Mouse (Mus musculus): ENCODE data around the gene March1. TPM values are rescaled to one million over a fixed set of nuclear protein-coding genes. Genes with fewer than 3 reads are reported as not detected.

Gene March1
- total and polyA plus RNA-seq, 3 experiments = 0.53 to 1.9 (median 1.2) TPM

- Histone ChIP-seq H3K9ac (ENCODE audit: low read depth, low read length) (no peak overlapping the region), H3K27ac (no peak overlapping the region), H3K27me3 (ENCODE audit: control insufficient read depth, insufficient read depth, low read length) (no peaks in the 10 kb centered on the region), H3K4me3 (no peak overlapping the region), H3K4me1 (ENCODE audit: control insufficient read depth, insufficient read depth, low read length) (no peaks in the 10 kb centered on the region), H3K36me3 (ENCODE audit: control insufficient read depth, insufficient read depth, low read length) (no peaks in the 10 kb centered on the region), H3K79me2 (replicated peaks; ENCODE audit: control insufficient read depth, insufficient read depth, low read length) (no peaks in the 10 kb centered on the region)
- WGBS = 72% methylated on average over 3 of the region's 3 CpGs
- no peak for TF ChIP-seq POLR2A (IDR thresholded peaks at IDR 0.05; ENCODE audit: insufficient read depth, low read depth, low read length)
- TF ChIP-seq EP300 (IDR thresholded peaks at IDR 0.05; ENCODE audit: insufficient read depth, low read depth, low read length) = no peak
- TF ChIP-seq CTCF (IDR thresholded peaks at IDR 0.05) = no peak
- no peak for DNase-seq
- intact Hi-C loops (cut with DNase I) = no loop called here
These were observed 416.0 kb downstream of the March1 start for GRCm38 (mm10) chr8:66033651-66034050.

DNA sequence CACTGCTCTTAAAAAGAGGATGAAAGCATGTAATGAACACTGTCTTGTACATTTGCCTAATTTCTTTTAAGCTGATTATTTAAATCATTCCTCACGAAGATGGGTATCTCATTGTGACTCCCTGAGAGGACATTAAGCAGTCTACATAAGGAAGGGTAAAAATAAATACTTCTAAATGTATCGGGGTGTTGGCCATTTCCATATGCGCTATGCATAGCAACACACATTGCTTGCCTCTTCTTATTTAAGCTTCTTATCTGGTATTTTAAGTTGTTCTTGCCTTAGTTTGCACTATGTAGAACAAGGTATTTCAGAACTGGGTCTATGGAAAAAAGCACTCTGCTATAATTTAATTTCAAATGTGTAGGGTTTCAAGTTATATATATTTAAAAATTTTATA, 416.7 kb downstream of the March1 start:
- intact Hi-C loops (cut with DNase I) = no loop called here
- Histone ChIP-seq H3K4me3 (no peak overlapping the region), H3K27me3 (ENCODE audit: control insufficient read depth, insufficient read depth, low read length) (no peaks in the 10 kb centered on the region), H3K79me2 (replicated peaks; ENCODE audit: control insufficient read depth, insufficient read depth, low read length) (no peaks in the 10 kb centered on the region), H3K27ac (no peak overlapping the region), H3K36me3 (ENCODE audit: control insufficient read depth, insufficient read depth, low read length) (no peaks in the 10 kb centered on the region), H3K9ac (ENCODE audit: low read depth, low read length) (no peak overlapping the region), H3K4me1 (ENCODE audit: control insufficient read depth, insufficient read depth, low read length) (no peaks in the 10 kb centered on the region)
- no peak for DNase-seq
- 79% methylated on average over 3 of the region's 3 CpGs for WGBS
- TF ChIP-seq CTCF (IDR thresholded peaks at IDR 0.05) = no peak
- no peak for TF ChIP-seq POLR2A (IDR thresholded peaks at IDR 0.05; ENCODE audit: insufficient read depth, low read depth, low read length)
- no peak for TF ChIP-seq EP300 (IDR thresholded peaks at IDR 0.05; ENCODE audit: insufficient read depth, low read depth, low read length)

DNA sequence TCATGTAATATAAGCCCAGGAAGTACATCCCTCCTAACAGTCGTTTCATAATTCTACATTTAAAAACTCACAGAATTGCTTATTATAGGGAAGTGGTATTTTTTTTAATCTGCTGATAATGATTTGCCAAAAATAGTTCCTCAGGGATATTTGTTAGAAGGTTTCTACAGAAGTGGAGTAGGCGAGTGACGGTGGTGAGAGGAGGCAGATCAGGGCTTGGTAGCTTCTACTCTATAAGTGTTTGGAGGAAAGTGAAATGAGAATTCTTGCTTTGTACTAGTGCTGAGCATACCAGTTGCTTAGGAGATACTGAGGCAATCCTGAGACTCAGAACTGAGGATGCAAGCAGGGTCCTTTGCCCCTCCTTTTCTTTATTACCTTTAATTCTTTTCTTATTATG, 476.5 kb downstream of the March1 start:
- intact Hi-C loops (cut with DNase I) = no loop called here
- 68% methylated on average over 3 of the region's 3 CpGs for WGBS

DNA sequence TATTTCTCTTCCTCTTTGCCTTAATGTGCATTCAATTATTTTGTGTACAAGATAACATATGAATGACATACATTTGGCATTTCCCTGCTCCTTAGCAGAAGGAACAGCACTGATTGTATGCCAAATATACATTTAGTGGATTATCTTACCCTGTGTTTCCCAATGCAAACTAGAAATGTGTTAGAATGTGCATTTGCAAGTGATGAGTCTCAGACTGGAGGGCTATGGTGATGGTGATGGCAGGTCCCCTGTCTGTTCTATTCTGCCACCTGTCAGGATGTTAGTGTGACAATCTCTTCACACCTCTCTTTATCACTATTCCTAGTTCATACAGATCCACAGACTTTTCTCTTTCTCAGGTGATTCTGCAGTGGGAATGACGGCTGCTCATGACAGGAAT, 480.4 kb downstream of the March1 start:
- Histone ChIP-seq H3K27ac (no peak overlapping the region), H3K4me3 (no peak overlapping the region), H3K27me3 (ENCODE audit: control insufficient read depth, insufficient read depth, low read length) (no peaks in the 10 kb centered on the region), H3K9ac (ENCODE audit: low read depth, low read length) (no peak overlapping the region), H3K36me3 (ENCODE audit: control insufficient read depth, insufficient read depth, low read length) (no peaks in the 10 kb centered on the region), H3K79me2 (replicated peaks; ENCODE audit: control insufficient read depth, insufficient read depth, low read length) (no peaks in the 10 kb centered on the region), H3K4me1 (ENCODE audit: control insufficient read depth, insufficient read depth, low read length) (no peaks in the 10 kb centered on the region)
- DNase-seq = no peak
- intact Hi-C loops (cut with DNase I) = no loop called here
- WGBS = 72% methylated on average over 1 of the region's 1 CpGs
- TF ChIP-seq EP300 (IDR thresholded peaks at IDR 0.05; ENCODE audit: insufficient read depth, low read depth, low read length) = no peak

More for the DNA sequence above, 476.5 kb downstream of the March1 start:
- no peak overlapping the region for H3K27ac ChIP-seq
- no peaks in the 10 kb centered on the region for H3K27me3 ChIP-seq (ENCODE audit: control insufficient read depth, insufficient read depth, low read length)
- H3K4me3 ChIP-seq = no peak overlapping the region
- H3K9ac ChIP-seq (ENCODE audit: low read depth, low read length) = no peak overlapping the region
- H3K4me1 ChIP-seq (ENCODE audit: control insufficient read depth, insufficient read depth, low read length) = no peaks in the 10 kb centered on the region
- no peak for DNase-seq
- no peaks in the 10 kb centered on the region for H3K36me3 ChIP-seq (ENCODE audit: control insufficient read depth, insufficient read depth, low read length)
- no peaks in the 10 kb centered on the region for H3K79me2 ChIP-seq (replicated peaks; ENCODE audit: control insufficient read depth, insufficient read depth, low read length)
- TF ChIP-seq POLR2A (IDR thresholded peaks at IDR 0.05; ENCODE audit: insufficient read depth, low read depth, low read length) (no peak), EP300 (IDR thresholded peaks at IDR 0.05; ENCODE audit: insufficient read depth, low read depth, low read length) (no peak), CTCF (IDR thresholded peaks at IDR 0.05) (no peak)

DNA sequence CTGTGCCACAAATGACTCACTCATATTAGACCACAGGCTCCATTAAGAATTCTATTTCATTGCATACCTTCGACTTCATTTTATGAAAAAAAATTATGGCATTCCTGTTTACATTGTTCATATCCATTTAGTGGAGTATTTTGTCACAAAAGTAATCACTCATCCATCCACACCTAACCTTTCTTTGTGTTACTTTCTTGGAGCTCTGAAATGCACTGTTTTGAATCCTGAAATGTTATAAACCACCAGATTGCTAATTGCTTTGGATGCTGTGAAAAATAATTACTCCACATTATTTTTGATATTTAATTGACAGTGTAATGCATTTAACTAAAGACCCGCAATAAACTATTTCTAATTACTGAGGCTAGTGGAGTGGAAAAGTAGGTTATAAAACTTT, 501.6 kb downstream of the March1 start:
- TF ChIP-seq CTCF (IDR thresholded peaks at IDR 0.05) (no peak), POLR2A (IDR thresholded peaks at IDR 0.05; ENCODE audit: insufficient read depth, low read depth, low read length) (no peak), EP300 (IDR thresholded peaks at IDR 0.05; ENCODE audit: insufficient read depth, low read depth, low read length) (no peak)
- Histone ChIP-seq H3K27ac (no peak overlapping the region), H3K27me3 (ENCODE audit: control insufficient read depth, insufficient read depth, low read length) (no peaks in the 10 kb centered on the region), H3K4me1 (ENCODE audit: control insufficient read depth, insufficient read depth, low read length) (no peaks in the 10 kb centered on the region), H3K9ac (ENCODE audit: low read depth, low read length) (no peak overlapping the region), H3K4me3 (no peak overlapping the region), H3K79me2 (replicated peaks; ENCODE audit: control insufficient read depth, insufficient read depth, low read length) (no peaks in the 10 kb centered on the region), H3K36me3 (ENCODE audit: control insufficient read depth, insufficient read depth, low read length) (no peaks in the 10 kb centered on the region)
- DNase-seq = no peak
- 75% methylated on average over 2 of the region's 2 CpGs for WGBS
- intact Hi-C loops (cut with DNase I) = no loop called here

- H3K4me1 ChIP-seq (ENCODE audit: control insufficient read depth, insufficient read depth, low read length) = no peaks in the 10 kb centered on the region
- intact Hi-C loops (cut with DNase I) = no loop called here
- no peak for TF ChIP-seq EP300 (IDR thresholded peaks at IDR 0.05; ENCODE audit: insufficient read depth, low read depth, low read length)
- no peak for TF ChIP-seq CTCF (IDR thresholded peaks at IDR 0.05)
- no peak for TF ChIP-seq POLR2A (IDR thresholded peaks at IDR 0.05; ENCODE audit: insufficient read depth, low read depth, low read length)
- H3K79me2 ChIP-seq (replicated peaks; ENCODE audit: control insufficient read depth, insufficient read depth, low read length) = no peaks in the 10 kb centered on the region
- H3K27me3 ChIP-seq (ENCODE audit: control insufficient read depth, insufficient read depth, low read length) = no peaks in the 10 kb centered on the region
- no peak overlapping the region for H3K27ac ChIP-seq
- H3K9ac ChIP-seq (ENCODE audit: low read depth, low read length) = no peak overlapping the region
- no peak for DNase-seq
- H3K4me3 ChIP-seq = no peak overlapping the region
- WGBS = 67% methylated on average over 1 of the region's 1 CpGs
- no peaks in the 10 kb centered on the region for H3K36me3 ChIP-seq (ENCODE audit: control insufficient read depth, insufficient read depth, low read length)
These were observed 541.9 kb downstream of the March1 start for GRCm38 (mm10) chr8:66159648-66160047.

Measured in heart, adult 2 months (tissue).